Mouse (Mus musculus) ES-Bruce4 (cell line): ENCODE results near the gene Figla. TPM values are rescaled to one million over a fixed set of nuclear protein-coding genes. Genes with fewer than 3 reads are reported as not detected.

Experiments
- H3K27ac ChIP-seq: 2 replicates; pipeline ENCODE4 v1.5.1; 2012; ENCODE audit warnings: low read length, inconsistent platforms; ENCODE audit not compliant: insufficient read depth
- H3K27me3 ChIP-seq: 2 replicates; pipeline ENCODE4 v1.6.1; 2012; ENCODE audit warnings: mild to moderate bottlenecking, low read length, inconsistent platforms; ENCODE audit not compliant: control insufficient read depth, poor library complexity, insufficient read depth, severe bottlenecking
- H3K36me3 ChIP-seq: 2 replicates; pipeline ENCODE4 v1.6.1; 2012; ENCODE audit warnings: inconsistent platforms, mild to moderate bottlenecking, low read length, moderate library complexity; ENCODE audit not compliant: control insufficient read depth, poor library complexity, insufficient read depth, severe bottlenecking
- H3K4me1 ChIP-seq: one replicate; pipeline ENCODE4 v1.8.1; 2011; ENCODE audit warnings: low read length; ENCODE audit not compliant: control insufficient read depth, insufficient read depth
- H3K4me3 ChIP-seq: 2 replicates; pipeline ENCODE4 v1.5.1; 2011; ENCODE audit warnings: low read depth, mild to moderate bottlenecking, low read length
- H3K9ac ChIP-seq: 2 replicates; pipeline ENCODE4 v1.6.1; 2012; ENCODE audit warnings: low read depth, mild to moderate bottlenecking, inconsistent platforms; ENCODE audit not compliant: poor library complexity, severe bottlenecking
- H3K9me3 ChIP-seq: replicated peaks from 2 replicates; pipeline ENCODE4 v1.6.1; 2012; ENCODE audit warnings: mild to moderate bottlenecking, low read length, inconsistent platforms; ENCODE audit not compliant: control insufficient read depth, poor library complexity, insufficient read depth, severe bottlenecking
- CTCF ChIP-seq: IDR thresholded peaks from one replicate; pipeline ENCODE4 v1.8.1; 2011; ENCODE audit warnings: low read depth, low read length
- EP300 ChIP-seq: IDR thresholded peaks from 2 replicates; pipeline ENCODE4 v1.6.1; 2011; ENCODE audit warnings: low read depth, low read length; ENCODE audit not compliant: insufficient read depth
- POLR2A ChIP-seq: IDR thresholded peaks from one replicate; pipeline ENCODE4 v1.8.1; 2011; ENCODE audit warnings: low read length; ENCODE audit not compliant: insufficient read depth
- polyA plus RNA-seq: library from polyadenylated mRNA; stranded (reverse); fragments of >200 nt; gene quantifications from 2 replicates; pipeline ENCODE4 v1.2.4, GENCODE M21; 2011; ENCODE audit warnings: low read depth; ENCODE audit not compliant: missing spikeins, insufficient read depth, insufficient read length

Figla gene
- polyA plus RNA-seq, 1 experiment, result not detected

- TF ChIP-seq EP300 (no peak), CTCF (peak; percentile 40)
- Histone ChIP-seq H3K9me3 (no peaks in the 10 kb centered on the region), H3K27me3 (0 out of 2 replicates have a peak, but pooled peaks cover 2% of the 10 kb centered on the region), H3K27ac (no peak overlapping the region), H3K4me1 (no peaks in the 10 kb centered on the region), H3K36me3 (no peaks in the 10 kb centered on the region), H3K4me3 (no peak overlapping the region), H3K9ac (no peak overlapping the region)
Measured at GRCm38 (mm10) chr6:86020948-86021347, 5.0 kb downstream of the Figla start.

- Histone ChIP-seq H3K27me3 (peaks cover 6% of the 10 kb centered on the region), H3K4me3 (no peak overlapping the region), H3K4me1 (no peaks in the 10 kb centered on the region), H3K36me3 (no peaks in the 10 kb centered on the region), H3K9me3 (no peaks in the 10 kb centered on the region), H3K9ac (no peak overlapping the region), H3K27ac (no peak overlapping the region)
- no peak for TF ChIP-seq EP300
- no peak for TF ChIP-seq POLR2A
- no peak for TF ChIP-seq CTCF
Measured at GRCm38 (mm10) chr6:86026632-86027292, 10.8 kb downstream of the Figla start.

GRCm38 (mm10) chr6:86028150-86028549 lies 12.2 kb downstream of the Figla start:
- H3K36me3 ChIP-seq, result no peaks in the 10 kb centered on the region
- H3K9ac ChIP-seq, result no peak overlapping the region
- TF ChIP-seq POLR2A, result no peak
- TF ChIP-seq EP300, result no peak
- no peak for TF ChIP-seq CTCF
- H3K4me3 ChIP-seq, result no peak overlapping the region
- no peaks in the 10 kb centered on the region for H3K4me1 ChIP-seq
- no peaks in the 10 kb centered on the region for H3K9me3 ChIP-seq
- H3K27ac ChIP-seq, result no peak overlapping the region
- peaks cover 6% of the 10 kb centered on the region for H3K27me3 ChIP-seq

GRCm38 (mm10) chr6:86028601-86029322 lies 12.8 kb downstream of the Figla start, which contains the start of gene Add2:
Gene Add2 (plus strand): TSS chr6:86028681.
- Histone ChIP-seq H3K27me3 (peaks cover 6% of the 10 kb centered on the region), H3K9ac (peak within 1 kb of the TSS; percentile 24; the same call in 1 of the 2 replicates), H3K27ac (no peak within 1 kb of the TSS), H3K4me1 (no peaks in the 10 kb centered on the region), H3K36me3 (no peaks in the 10 kb centered on the region), H3K9me3 (no peaks in the 10 kb centered on the region), H3K4me3 (peak within 1 kb of the TSS; percentile 53)
- TF ChIP-seq CTCF (peak; percentile 49), EP300 (no peak), POLR2A (no peak)

- Histone ChIP-seq H3K27ac (no peak overlapping the region), H3K4me3 (peak overlapping the region; percentile 53), H3K9me3 (no peaks in the 10 kb centered on the region), H3K36me3 (no peaks in the 10 kb centered on the region), H3K27me3 (peaks cover 6% of the 10 kb centered on the region), H3K9ac (peak overlapping the region; percentile 24; the same call in 1 of the 2 replicates), H3K4me1 (no peaks in the 10 kb centered on the region)
- TF ChIP-seq CTCF (no peak), POLR2A (no peak), EP300 (no peak)
Measured at GRCm38 (mm10) chr6:86029323-86029713, 13.3 kb downstream of the Figla start.

GRCm38 (mm10) chr6:86031527-86031926 lies 15.6 kb downstream of the Figla start:
- no peak overlapping the region for H3K27ac ChIP-seq
- TF ChIP-seq EP300, result no peak
- no peak for TF ChIP-seq POLR2A
- TF ChIP-seq CTCF, result no peak
- peaks cover 6% of the 10 kb centered on the region for H3K27me3 ChIP-seq
- H3K9ac ChIP-seq, result no peak overlapping the region
- H3K4me3 ChIP-seq, result no peak overlapping the region
- no peaks in the 10 kb centered on the region for H3K4me1 ChIP-seq
- no peaks in the 10 kb centered on the region for H3K9me3 ChIP-seq
- no peaks in the 10 kb centered on the region for H3K36me3 ChIP-seq
